Mouse (Mus musculus) neural tube, embryonic 15.5 days (tissue): ENCODE data around the gene Cnot6l. TPM values are rescaled to one million over a fixed set of nuclear protein-coding genes. Genes with fewer than 3 reads are reported as not detected.
A peak's percentile ranks its signal among the peaks of the same experiment; 100 is the strongest.

Experiments
- ATAC-seq: fragments of 200-750 bp; cut with Nextera tagmentation; 2 replicates; pipeline ENCODE4 v1.8.0; 2017; ENCODE audit warnings: mild to moderate bottlenecking, moderate TSS enrichment, moderate library complexity; ENCODE audit not compliant: low FRiP score
- H3K27ac ChIP-seq: fragments of 300-500 bp; sonication (generic); replicated peaks from 2 replicates; pipeline ENCODE4 v1.5.1; 2015; ENCODE audit warnings: mild to moderate bottlenecking, inconsistent platforms
- H3K27me3 ChIP-seq: fragments of 300-500 bp; sonication (generic); replicated peaks from 2 replicates; pipeline ENCODE4 v1.6.1; 2015; ENCODE audit warnings: inconsistent platforms
- H3K36me3 ChIP-seq: fragments of 300-500 bp; sonication (generic); 2 replicates; pipeline ENCODE4 v1.6.1; 2015; ENCODE audit warnings: inconsistent platforms
- H3K4me1 ChIP-seq: fragments of 300-500 bp; sonication (generic); 2 replicates; pipeline ENCODE4 v1.6.1; 2015; ENCODE audit warnings: inconsistent platforms
- H3K4me2 ChIP-seq: fragments of 300-500 bp; sonication (generic); 2 replicates; pipeline ENCODE4 v1.6.1; 2015; ENCODE audit warnings: inconsistent platforms, mild to moderate bottlenecking, moderate library complexity
- H3K4me3 ChIP-seq: fragments of 300-500 bp; sonication (generic); replicated peaks from 2 replicates; pipeline ENCODE4 v1.5.1; 2015; ENCODE audit warnings: mild to moderate bottlenecking, inconsistent platforms
- H3K9ac ChIP-seq: fragments of 300-500 bp; sonication (generic); replicated peaks from 2 replicates; pipeline ENCODE4 v1.6.1; 2015; ENCODE audit warnings: mild to moderate bottlenecking, inconsistent platforms
- H3K9me3 ChIP-seq: fragments of 300-500 bp; sonication (generic); replicated peaks from 2 replicates; pipeline ENCODE4 v1.6.1; 2016; ENCODE audit warnings: inconsistent platforms
- WGBS: fragments of 180-500 bp; shearing (Covaris S2); methylation state at CpG from one replicate; pipeline ENCODE4 v1.1.7; 2015; ENCODE audit warnings: mixed read lengths; 5-methylcytosine and 5-hydroxymethylcytosine counted together
- polyA plus RNA-seq: library from polyadenylated mRNA; unstranded; fragments of >200 nt; fragmentation: Nextera tagmentation; extraction: Ambion mirVana; gene quantifications from 2 replicates; pipeline ENCODE4 v1.2.1, GENCODE M21; 2015

Cnot6l gene
- polyA plus RNA-seq, 1 experiment from 2014 or later = 15.3 TPM

DNA sequence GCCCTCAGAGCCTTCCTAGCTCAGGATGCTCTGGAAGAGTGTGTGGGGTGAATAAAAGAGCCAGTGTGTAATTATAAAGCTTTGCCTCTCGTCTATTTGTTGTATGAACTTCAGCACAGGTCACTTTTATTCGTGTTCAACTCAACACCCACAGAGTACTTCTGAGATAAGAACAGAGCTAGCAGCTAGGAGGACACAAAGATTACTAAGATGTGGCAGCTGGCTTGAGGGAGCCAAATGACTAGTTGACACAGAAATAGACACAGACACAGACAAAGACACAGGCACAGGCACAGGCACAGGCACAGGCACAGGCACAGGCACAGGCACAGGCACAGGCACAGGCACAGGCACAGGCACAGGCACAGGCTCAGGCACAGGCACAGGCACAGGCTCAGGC lies 20.0 kb upstream of the Cnot6l start:
- Histone ChIP-seq H3K9me3 (no peaks in the 10 kb centered on the region), H3K4me1 (no peaks in the 10 kb centered on the region), H3K27me3 (no peaks in the 10 kb centered on the region), H3K9ac (no peak overlapping the region), H3K4me2 (no peak overlapping the region), H3K36me3 (no peaks in the 10 kb centered on the region), H3K27ac (no peak overlapping the region), H3K4me3 (no peak overlapping the region)
- WGBS = 69% methylated on average over 2 of the region's 2 CpGs
- ATAC-seq = no peak

DNA sequence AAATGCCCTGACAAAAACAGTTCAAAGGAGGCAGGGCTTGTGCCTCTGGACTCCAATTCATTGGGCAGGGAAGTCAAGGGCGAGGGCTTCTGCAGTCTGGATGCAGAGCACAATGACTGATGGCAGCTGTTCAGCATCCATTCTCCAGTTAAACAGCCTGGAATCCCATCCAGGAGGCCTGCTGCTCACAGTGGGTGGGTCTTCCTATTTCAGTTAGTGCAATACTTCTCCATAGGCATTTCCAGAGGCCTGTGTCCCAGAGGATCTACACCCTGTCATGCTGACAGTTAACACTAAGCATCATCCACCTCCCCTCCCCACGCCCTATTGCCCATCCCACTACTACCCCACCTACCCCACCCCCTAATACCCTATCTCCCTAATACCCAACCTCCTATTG lies 19.2 kb upstream of the Cnot6l start:
- WGBS = 59% methylated on average over 2 of the region's 2 CpGs
- Histone ChIP-seq H3K4me1 (no peaks in the 10 kb centered on the region), H3K27me3 (no peaks in the 10 kb centered on the region), H3K4me3 (no peak overlapping the region), H3K4me2 (no peak overlapping the region), H3K9ac (no peak overlapping the region), H3K27ac (no peak overlapping the region), H3K36me3 (no peaks in the 10 kb centered on the region), H3K9me3 (no peaks in the 10 kb centered on the region)
- no peak for ATAC-seq

DNA sequence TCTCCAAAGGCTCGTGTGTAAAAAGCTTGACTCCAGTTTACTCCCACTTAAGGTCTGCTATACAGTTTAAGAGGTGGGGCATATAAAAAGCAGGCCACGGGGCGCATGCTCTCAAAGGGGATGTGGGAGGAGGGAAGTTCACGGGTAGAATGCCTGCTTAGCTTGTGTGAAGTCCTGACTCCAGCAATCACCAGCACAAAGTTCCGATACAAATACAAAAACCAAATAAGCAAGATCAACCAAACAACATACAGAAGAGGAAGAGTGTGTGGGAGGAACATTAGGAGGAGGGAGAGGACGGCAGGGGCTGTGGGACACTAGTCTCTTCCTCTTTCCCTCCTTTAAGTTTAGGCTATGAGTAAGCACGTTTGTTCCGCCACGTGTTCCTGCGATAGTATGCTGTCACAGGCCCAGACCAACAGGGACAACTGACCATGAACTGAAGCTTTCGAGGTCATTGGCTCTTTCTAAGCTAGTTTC lies 12.9 kb upstream of the Cnot6l start:
- Histone ChIP-seq H3K9me3 (no peaks in the 10 kb centered on the region), H3K4me1 (no peaks in the 10 kb centered on the region), H3K4me2 (0 out of 2 replicates have a peak overlapping the region, but pooled peaks have one; percentile 17), H3K9ac (no peak overlapping the region), H3K36me3 (no peaks in the 10 kb centered on the region), H3K27me3 (no peaks in the 10 kb centered on the region), H3K27ac (no peak overlapping the region), H3K4me3 (no peak overlapping the region)
- 73% methylated on average over 11 of the region's 11 CpGs for WGBS
- ATAC-seq = no peak

DNA sequence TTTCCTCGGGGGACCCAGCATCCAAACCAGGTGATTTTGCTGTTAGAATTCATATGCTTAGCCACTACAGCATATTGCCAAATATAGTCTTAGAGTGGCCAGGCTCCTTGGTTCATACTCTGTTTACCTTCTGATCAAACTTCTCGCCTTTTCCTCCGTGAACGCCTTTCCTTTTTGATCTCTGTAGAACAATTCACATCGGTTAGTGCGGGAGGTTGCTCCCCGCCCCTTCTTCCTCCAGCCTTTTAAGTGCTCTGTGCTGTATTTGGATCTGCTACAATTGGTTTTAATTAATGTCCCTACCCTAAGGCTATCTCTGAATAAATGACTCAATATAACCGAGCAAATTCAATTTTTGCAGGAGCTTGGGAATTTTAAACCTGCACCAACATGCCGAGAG lies 12.2 kb upstream of the Cnot6l start:
- H3K9ac ChIP-seq = no peak overlapping the region
- no peak overlapping the region for H3K27ac ChIP-seq
- H3K4me2 ChIP-seq = peak overlapping the region; percentile 17; the same call in 1 of the 2 replicates
- 43% methylated on average over 9 of the region's 9 CpGs for WGBS
- no peaks in the 10 kb centered on the region for H3K27me3 ChIP-seq
- no peaks in the 10 kb centered on the region for H3K9me3 ChIP-seq
- no peaks in the 10 kb centered on the region for H3K4me1 ChIP-seq
- no peak for ATAC-seq
- H3K4me3 ChIP-seq = no peak overlapping the region
- H3K36me3 ChIP-seq = no peaks in the 10 kb centered on the region

DNA sequence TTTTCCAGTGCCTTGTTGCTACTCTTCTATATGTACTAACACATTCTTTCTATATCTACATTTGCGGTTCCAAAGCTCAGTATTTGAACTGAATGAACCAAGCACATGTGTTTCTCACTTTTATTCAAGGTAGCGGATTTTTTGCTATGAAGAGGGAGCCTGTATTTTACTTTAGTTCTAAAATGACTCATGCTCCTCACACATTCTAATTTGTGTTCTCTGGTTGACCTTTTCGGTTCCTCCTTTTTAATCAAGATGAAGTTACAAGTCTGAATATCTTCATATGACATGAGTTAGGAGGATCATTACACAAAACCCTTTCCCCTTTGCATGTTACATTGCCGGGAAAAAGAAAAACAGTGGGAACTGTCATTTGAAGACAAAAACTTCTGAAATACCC lies 7.8 kb upstream of the Cnot6l start:
- Histone ChIP-seq H3K9me3 (no peaks in the 10 kb centered on the region), H3K4me3 (no peak overlapping the region), H3K27me3 (no peaks in the 10 kb centered on the region), H3K27ac (no peak overlapping the region), H3K36me3 (no peaks in the 10 kb centered on the region), H3K4me2 (no peak overlapping the region), H3K9ac (no peak overlapping the region), H3K4me1 (no peaks in the 10 kb centered on the region)
- ATAC-seq = no peak
- WGBS = 88% methylated on average over 4 of the region's 4 CpGs

DNA sequence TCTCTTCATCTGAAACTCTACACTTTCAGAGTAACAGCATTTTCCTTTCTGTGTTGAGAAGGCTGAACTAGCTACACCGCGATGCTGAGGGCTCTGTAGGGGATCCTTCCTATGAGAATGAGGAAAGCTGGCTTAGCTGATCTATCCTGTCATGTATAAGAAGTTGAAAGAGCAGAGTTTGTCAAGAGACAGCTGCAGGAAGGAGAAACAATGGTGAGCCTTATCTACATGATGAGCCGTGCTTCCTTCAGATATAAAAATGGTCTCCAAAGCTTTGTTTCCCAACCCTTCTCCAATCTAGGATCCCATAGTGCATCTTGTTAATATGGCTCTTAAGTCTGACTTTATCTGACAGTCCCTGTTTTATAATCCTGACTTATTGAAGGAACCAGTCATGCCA lies 6.5 kb upstream of the Cnot6l start:
- H3K4me3 ChIP-seq = no peak overlapping the region
- no peaks in the 10 kb centered on the region for H3K27me3 ChIP-seq
- no peaks in the 10 kb centered on the region for H3K36me3 ChIP-seq
- H3K9ac ChIP-seq = no peak overlapping the region
- H3K4me1 ChIP-seq = no peaks in the 10 kb centered on the region
- no peak overlapping the region for H3K4me2 ChIP-seq
- 87% methylated on average over 3 of the region's 3 CpGs for WGBS
- no peaks in the 10 kb centered on the region for H3K9me3 ChIP-seq
- ATAC-seq = no peak
- no peak overlapping the region for H3K27ac ChIP-seq

DNA sequence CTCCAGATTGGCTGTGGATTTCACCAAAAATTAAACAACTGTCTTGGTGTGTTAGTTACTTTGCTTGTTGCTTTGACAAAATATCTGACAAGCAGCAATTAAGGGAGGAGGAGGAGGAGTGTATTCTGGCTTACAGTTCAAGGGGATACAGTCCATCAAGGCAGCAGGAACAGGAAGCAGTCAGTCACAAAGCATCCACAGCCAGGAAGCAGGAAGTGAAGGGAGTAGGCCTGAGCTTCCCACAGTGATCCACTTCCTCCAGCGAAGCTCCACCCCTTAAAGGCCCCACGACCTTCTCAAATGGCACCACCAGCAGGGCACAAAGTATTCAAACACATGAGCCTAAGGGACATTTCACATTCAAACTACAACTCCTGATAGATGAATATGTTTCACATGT lies 2.8 kb upstream of the Cnot6l start:
- Histone ChIP-seq H3K27me3 (no peaks in the 10 kb centered on the region), H3K36me3 (no peaks in the 10 kb centered on the region), H3K4me3 (no peak overlapping the region), H3K9me3 (no peaks in the 10 kb centered on the region), H3K4me1 (no peaks in the 10 kb centered on the region), H3K27ac (no peak overlapping the region), H3K9ac (no peak overlapping the region), H3K4me2 (no peak overlapping the region)
- WGBS = 88% methylated on average over 2 of the region's 2 CpGs
- ATAC-seq = no peak

DNA sequence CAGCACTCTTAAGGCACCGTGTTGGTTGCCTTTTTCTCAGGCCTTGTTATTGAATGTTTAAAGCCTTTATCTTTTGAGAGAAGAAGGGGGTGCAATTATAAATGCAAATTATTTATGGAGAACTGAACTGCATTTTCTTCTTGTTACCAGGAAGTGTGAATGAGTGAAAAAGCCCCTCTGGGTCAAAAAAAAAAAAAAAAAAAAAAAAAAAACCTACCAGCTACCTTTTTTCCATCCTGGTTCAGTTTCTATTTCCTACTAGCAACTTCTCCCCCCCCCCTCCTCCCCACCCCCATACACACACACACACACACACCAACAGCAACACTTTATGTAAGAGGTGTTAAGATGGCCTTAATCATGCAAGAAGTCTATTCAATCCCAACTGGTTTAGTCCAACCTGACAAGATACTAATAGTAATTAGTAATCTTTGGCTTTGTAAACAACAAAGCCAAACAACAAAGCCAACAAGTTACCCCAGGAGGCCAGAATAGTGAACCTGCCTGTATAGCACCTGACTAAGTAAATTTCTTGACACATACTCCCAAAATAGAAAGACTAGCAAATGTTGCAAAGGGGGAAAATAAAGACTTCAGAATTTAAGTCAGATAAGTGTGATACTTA lies 463 bp downstream of the Cnot6l start:
- no peaks in the 10 kb centered on the region for H3K36me3 ChIP-seq
- H3K4me1 ChIP-seq = peaks cover 11% of the 10 kb centered on the region
- no peak for ATAC-seq
- no peaks in the 10 kb centered on the region for H3K27me3 ChIP-seq
- peak overlapping the region; percentile 76 for H3K4me2 ChIP-seq
- no peaks in the 10 kb centered on the region for H3K9me3 ChIP-seq
- WGBS = 0% methylated on average over 1 of the region's 1 CpGs
- H3K27ac ChIP-seq = peak overlapping the region; percentile 99
- H3K9ac ChIP-seq = peak overlapping the region; percentile 98
- H3K4me3 ChIP-seq = peak overlapping the region; percentile 97

DNA sequence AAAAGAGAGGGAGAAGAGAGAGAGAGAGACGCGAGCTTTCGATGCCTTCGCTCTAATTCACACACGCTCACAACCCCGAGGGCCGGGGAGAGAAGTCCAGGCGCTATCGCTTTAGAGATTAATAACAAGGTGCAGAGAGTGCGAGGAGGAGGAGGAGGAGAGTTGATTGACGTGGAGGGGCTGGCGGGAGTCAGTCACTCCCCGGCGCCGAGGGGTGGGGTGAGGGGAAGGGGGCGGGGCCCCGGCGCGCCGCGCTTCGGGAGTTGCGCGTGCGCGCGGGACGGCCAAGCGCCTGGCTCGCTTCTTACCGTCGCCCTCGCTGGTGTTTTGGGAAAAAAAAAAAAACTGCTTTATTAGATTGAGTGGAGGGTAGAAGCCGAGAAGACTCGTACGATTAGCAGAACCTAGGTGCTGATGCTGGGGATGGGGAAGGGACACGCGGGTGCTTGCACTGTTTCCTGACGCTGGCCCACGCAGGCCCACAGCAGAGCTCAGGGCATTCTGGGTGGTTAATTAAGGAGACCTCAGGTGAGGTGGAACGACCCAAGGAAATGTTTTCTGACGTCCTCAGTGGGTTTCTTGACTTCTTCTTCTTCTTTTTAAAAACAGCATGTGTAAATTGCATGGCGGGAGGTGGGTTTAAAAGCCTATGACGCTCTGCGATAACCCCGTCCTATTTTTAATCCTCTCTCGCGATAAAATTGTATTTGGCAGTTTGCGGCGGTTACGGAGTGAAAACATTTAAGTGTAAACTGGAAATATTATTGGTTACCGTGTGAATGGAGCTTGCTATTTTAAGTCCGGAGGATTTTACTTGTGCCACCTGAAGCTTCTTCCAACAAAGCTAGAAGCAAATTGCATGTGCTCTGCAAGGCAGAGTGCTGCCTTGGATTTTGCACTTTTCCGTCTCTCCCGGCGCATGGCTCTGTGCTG lies 1.3 kb downstream of the Cnot6l start:
- H3K4me3 ChIP-seq = peak overlapping the region; percentile 97
- H3K27me3 ChIP-seq = no peaks in the 10 kb centered on the region
- peaks cover 11% of the 10 kb centered on the region for H3K4me1 ChIP-seq
- no peaks in the 10 kb centered on the region for H3K9me3 ChIP-seq
- ATAC-seq = peak; percentile 91
- no peaks in the 10 kb centered on the region for H3K36me3 ChIP-seq
- WGBS = under 1% methylated on average over 56 of the region's 56 CpGs
- H3K4me2 ChIP-seq = peak overlapping the region; percentile 76
- peak overlapping the region; percentile 98 for H3K9ac ChIP-seq
- peak overlapping the region; percentile 99 for H3K27ac ChIP-seq

DNA sequence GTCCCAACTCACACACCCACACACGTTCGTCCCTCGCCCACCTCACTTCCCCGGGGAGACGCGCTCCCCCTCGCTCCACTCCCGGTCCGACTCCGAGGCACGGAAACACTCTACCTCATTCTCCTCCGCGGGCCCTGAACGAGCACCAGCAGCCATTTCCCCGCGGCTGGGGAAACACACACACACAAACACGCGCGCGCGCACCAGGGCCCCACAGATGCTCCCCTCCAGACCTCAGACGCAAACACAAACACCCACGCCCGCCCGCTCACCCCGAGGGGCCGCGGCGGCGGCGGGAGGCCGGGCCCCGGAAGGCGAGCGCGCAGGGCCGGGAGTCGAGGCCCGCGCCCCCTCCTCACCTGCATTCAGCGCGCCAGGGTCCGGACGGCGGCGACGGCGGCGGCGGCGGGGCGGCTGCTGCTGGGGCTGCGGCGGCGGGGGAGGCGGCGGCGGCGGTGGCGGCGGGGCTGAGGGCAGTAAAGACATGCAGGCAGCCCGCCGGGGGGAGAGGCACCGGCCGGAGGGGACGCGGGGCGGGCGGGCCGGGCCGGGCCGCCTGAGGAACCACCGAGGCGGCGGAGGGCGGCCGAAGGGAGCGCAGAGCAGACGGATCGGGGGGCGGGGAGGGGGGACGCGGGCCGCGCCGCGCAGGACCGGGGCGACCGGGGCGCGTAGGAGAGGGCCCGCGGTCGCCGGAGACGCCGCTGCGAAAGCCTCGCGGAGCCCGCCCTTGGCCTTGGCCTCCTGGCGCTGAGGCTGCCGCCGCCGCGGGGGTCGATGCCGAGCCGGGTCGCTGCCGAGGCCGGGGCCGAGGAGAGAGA lies 2.2 kb downstream of the Cnot6l start:
- Histone ChIP-seq H3K4me2 (peak overlapping the region; percentile 76), H3K9me3 (no peaks in the 10 kb centered on the region), H3K4me1 (peaks cover 11% of the 10 kb centered on the region), H3K4me3 (peak overlapping the region; percentile 97), H3K36me3 (no peaks in the 10 kb centered on the region), H3K27me3 (no peaks in the 10 kb centered on the region), H3K27ac (peak overlapping the region; percentile 99), H3K9ac (peak overlapping the region; percentile 98)
- ATAC-seq = peak; percentile 62
- under 1% methylated on average over 93 of the region's 114 CpGs for WGBS

DNA sequence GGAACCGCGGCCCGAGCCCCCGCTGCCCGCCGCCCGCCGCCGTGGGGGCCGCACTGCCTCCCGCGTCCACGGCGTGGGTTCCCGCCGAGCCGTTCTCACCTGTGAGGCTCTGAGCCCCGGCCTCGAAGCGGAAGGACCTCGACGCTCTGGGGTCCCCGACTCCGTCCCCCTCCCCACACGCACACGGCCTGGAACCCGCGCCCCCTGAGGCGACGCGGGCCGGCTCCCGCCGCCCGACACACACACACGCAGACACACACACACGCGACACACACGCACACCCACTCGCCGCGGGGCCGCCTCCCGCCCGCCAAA lies 2.8 kb downstream of the Cnot6l start:
- H3K27ac ChIP-seq = peak overlapping the region; percentile 99
- H3K27me3 ChIP-seq = no peaks in the 10 kb centered on the region
- peak; percentile 39 for ATAC-seq
- no peaks in the 10 kb centered on the region for H3K9me3 ChIP-seq
- peak overlapping the region; percentile 98 for H3K9ac ChIP-seq
- peak overlapping the region; percentile 97 for H3K4me3 ChIP-seq
- H3K4me1 ChIP-seq = peaks cover 11% of the 10 kb centered on the region
- H3K4me2 ChIP-seq = peak overlapping the region; percentile 76
- under 1% methylated on average over 44 of the region's 45 CpGs for WGBS
- no peaks in the 10 kb centered on the region for H3K36me3 ChIP-seq
